Mouse (Mus musculus) MEL (cell line): Measurements from ENCODE around the gene Egfr.

Source experiments
- CTCF ChIP-seq, 3 experiments: IDR thresholded peaks in 2 of 3; conservative IDR thresholded peaks in 1 of 3; 2 replicates each; pipeline ENCODE4 v1.5.1; 2011 to 2012; ENCODE audit warnings: low read length in 3 of 3, low read depth in 2 of 3, mild to moderate bottlenecking in 2 of 3, improper control_type of control experiment in 1 of 3, inconsistent platforms in 1 of 3, mixed read lengths in 1 of 3, moderate library complexity in 1 of 3; ENCODE audit not compliant: control insufficient read depth in 1 of 3, insufficient read depth in 1 of 3, poor library complexity in 1 of 3, severe bottlenecking in 1 of 3
- POLR2A ChIP-seq, 2 experiments: IDR thresholded peaks; 2 replicates each; pipeline ENCODE4 v1.6.1; 2011 to 2012; ENCODE audit warnings: low read length in 2 of 2, mild to moderate bottlenecking in 2 of 2, control low read depth in 1 of 2, improper control_type of control experiment in 1 of 2, low read depth in 1 of 2, moderate library complexity in 1 of 2; ENCODE audit not compliant: control insufficient read depth in 1 of 2, insufficient read depth in 1 of 2, poor library complexity in 1 of 2
- TAL1 ChIP-seq: IDR thresholded peaks from 2 replicates; pipeline ENCODE4 v1.6.1; 2012; ENCODE audit warnings: mild to moderate bottlenecking, inconsistent platforms, low read length, moderate library complexity, mixed read lengths
- UBTF ChIP-seq: IDR thresholded peaks from 2 replicates; pipeline ENCODE4 v1.6.1; 2012; ENCODE audit warnings: low read depth, mild to moderate bottlenecking, inconsistent platforms, low read length, improper control_type of control experiment, moderate library complexity, borderline replicate concordance; ENCODE audit not compliant: insufficient read depth
- ZMIZ1 ChIP-seq: IDR thresholded peaks from 2 replicates; pipeline ENCODE4 v1.6.1; 2012; ENCODE audit warnings: low read depth, mild to moderate bottlenecking, inconsistent platforms, low read length, improper control_type of control experiment, moderate library complexity

- TF ChIP-seq TAL1: no peak
- TF ChIP-seq ZMIZ1: no peak
- TF ChIP-seq POLR2A (IDR thresholded peaks at IDR 0.05; ENCODE audit: control insufficient read depth in 1 of 2, insufficient read depth in 1 of 2, low read depth in 1 of 2, low read length in 2 of 2, poor library complexity in 1 of 2): no peak
- TF ChIP-seq CTCF (IDR thresholded peaks at IDR 0.05 in 2 of 3, conservative IDR thresholded peaks at IDR 0.05 in 1 of 3; ENCODE audit: control insufficient read depth in 1 of 3, insufficient read depth in 1 of 3, low read depth in 2 of 3, low read length in 3 of 3, poor library complexity in 1 of 3, severe bottlenecking in 1 of 3): no peak
- TF ChIP-seq UBTF: no peak
Observed at GRCm38 (mm10) chr11:16854111-16854510, 102.1 kb downstream of the Egfr start.
